Mouse (Mus musculus): ENCODE measurements around the gene Kndc1.

Kndc1 gene

DNA sequence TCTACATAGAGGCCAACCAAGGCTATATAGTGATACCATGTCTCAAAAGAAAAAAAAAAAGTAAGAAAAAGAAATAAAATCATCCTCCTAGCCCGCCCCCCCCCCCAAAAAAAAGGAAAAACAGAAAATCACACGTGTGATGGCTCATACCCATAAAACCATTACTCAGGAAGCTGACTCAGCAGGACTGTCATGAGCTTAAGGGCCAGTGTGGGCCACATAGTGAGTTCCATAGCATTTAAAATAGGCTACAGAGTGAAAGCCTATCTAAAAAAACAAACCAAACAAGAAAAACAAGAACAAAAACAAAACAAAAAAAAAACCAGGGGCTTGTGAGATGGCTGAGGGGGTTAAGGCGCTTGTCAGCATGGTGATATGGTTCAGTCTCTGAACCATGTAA, 86.3 kb downstream of the Kndc1 start:
- DNase-seq (ENCODE audit: extremely low read depth, low read depth, low spot score): no peak

DNA sequence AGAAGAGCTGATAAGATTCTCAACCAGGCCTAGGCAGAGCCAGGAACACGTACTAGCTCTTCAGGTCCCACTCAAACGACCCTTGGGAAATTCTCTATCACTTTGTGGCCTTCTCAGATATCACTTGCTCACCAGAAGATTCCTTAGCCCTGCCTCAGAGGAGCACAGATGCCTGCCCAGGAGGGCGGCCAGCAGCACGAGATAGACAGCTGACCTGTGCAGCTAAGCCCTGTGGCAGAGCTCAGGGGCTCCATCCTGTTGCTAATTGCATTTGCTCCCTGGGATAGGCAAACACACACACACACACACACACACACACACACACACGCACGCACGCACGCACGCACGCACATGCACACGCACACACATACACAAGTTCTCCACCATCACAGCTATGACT, 87.6 kb downstream of the Kndc1 start:
- DNase-seq (ENCODE audit: extremely low read depth, low read depth, low spot score): no peak

DNA sequence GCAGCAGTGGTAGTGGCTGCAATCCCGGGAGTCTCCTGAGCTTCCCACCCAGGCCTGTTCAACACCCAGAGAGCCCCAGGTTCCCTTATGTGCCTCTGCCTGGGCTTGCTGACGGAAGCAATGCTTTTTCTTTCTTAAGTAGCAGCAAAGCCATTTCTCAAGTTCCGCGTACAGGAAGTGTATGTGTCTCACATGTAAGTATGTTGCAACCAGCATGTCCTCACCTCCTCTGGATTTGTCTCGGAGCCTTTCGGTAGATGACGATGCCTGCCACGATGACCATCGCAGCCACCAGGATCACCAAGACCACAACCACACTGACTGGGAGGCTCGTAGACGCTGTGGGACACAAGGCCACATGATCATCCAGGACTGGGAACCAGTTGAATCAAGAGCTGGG, 90.0 kb downstream of the Kndc1 start:
- DNase-seq (ENCODE audit: extremely low read depth, low read depth, low spot score): no peak

DNA sequence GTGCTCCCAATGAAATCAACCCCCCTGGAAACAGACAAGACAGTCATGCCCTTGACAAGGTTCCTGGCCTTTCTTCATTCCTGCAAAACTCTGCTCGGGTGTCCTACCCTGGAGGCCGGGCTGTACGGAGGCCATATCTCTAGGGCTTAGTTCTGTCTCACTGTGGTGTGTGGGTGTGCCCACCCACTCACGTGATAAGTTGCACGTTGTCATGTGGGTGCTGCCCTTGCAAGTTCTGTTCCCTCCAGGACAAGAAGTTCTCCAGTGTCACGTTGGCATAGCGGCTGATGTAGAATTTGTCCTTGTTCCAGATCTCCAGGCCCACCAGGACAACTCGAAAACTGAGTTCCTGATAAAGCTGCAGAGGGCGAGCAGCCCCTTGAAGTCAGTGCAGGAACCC, 93.8 kb downstream of the Kndc1 start:
- no peak for DNase-seq (ENCODE audit: extremely low read depth, low read depth, low spot score)

DNA sequence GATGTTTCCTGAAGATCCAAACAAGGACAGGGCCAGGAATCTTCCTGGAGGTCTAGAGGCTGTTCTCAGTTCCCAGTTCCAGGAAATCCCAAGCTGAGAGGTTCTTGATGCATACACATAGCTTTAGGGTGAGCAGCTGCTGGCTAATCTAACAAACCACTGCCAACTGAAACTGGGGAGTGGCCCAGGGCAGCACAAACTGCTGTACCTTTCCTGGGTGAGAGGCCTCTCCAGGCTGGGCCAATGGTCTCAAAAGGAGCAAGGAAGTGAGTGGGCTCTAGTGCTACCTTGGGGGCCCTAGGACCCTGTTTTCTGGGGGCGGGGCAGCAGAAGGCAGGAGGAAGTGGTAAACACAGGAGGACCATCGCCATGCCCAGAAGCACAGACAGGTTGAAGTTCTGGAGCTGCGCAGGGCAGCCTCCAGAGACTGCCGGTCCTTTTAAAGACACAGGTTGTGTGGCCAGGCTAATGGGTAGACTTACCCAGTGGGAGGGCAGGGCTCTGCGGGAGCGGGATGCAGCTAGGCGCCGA, 96.4 kb downstream of the Kndc1 start:
- DNase-seq (ENCODE audit: extremely low read depth, low read depth, low spot score): no peak
